ENCODE assay signal across 9 mouse cellular contexts in genomic region chr19:53311524-53312335, GRCm38 (mm10). TPM values are rescaled to one million over a fixed set of nuclear protein-coding genes. Genes with fewer than 3 reads are reported as not detected.
DNase-seq lines count a peak whose midpoint lies in the region; ATAC-seq and TF ChIP-seq lines count a peak whose summit lies in the region.
"Had no signal": no experiment of that assay in that cellular context is flagged by ENCODE, and none has a peak within 500 bp of the region (broad histone marks: within the 10 kb centered on the region; RNA-seq: fewer than 3 reads in every experiment).

No protein-coding gene starts in this region.

- H3K36me3 ChIP-seq in hindbrain, embryonic 16.5 days (ENCODE audit: control insufficient read depth, insufficient read depth, low read length), result no peaks in the 10 kb centered on the region

- H3K4me2 ChIP-seq in hindbrain, embryonic 16.5 days (ENCODE audit: low read length), result peak overlapping the region; percentile 90

- no peak for ATAC-seq in hindbrain, embryonic 16.5 days

- peaks cover 11% of the 10 kb centered on the region for H3K4me1 ChIP-seq in hindbrain, embryonic 16.5 days (ENCODE audit: control insufficient read depth, insufficient read depth, low read depth, low read length)

- TF ChIP-seq CTCF in layer of hippocampus, adult 2 months (conservative IDR thresholded peaks at IDR 0.05), result 0 out of 2 replicates have a peak, but pooled peaks have one; percentile 8

- H3K27ac ChIP-seq in layer of hippocampus, adult 2 months, result peak overlapping the region; percentile 99
- H3K27ac ChIP-seq in hindbrain, embryonic 16.5 days (ENCODE audit: low read depth, low read length), result peak overlapping the region; percentile 94

- H3K9ac ChIP-seq in hindbrain, embryonic 16.5 days (ENCODE audit: low read depth, low read length), result peak overlapping the region; percentile 83

- peak overlapping the region; percentile 90 for H3K4me3 ChIP-seq in layer of hippocampus, adult 2 months
- peak overlapping the region; percentile 87 for H3K4me3 ChIP-seq in hindbrain, embryonic 16.5 days (ENCODE audit: low read length)

- H3K27me3 ChIP-seq in hindbrain, embryonic 16.5 days (replicated peaks; ENCODE audit: control insufficient read depth, insufficient read depth, low read length), result no peaks in the 10 kb centered on the region

- no peak for DNase-seq in layer of hippocampus, adult 2 months (ENCODE audit: low spot score in 2 of 2)
- no peak for DNase-seq in layer of hippocampus, adult 9-10 months (ENCODE audit: low spot score)
- peak; percentile 56 for DNase-seq in cerebellum, adult 8-10 months
- DNase-seq in forelimb bud, embryonic 11.5 days (ENCODE audit: low read depth, low spot score), result peak; percentile 34
- DNase-seq in liver, result peak; percentile 65
- peak; percentile 66 for DNase-seq in neural tube, embryonic 10.5 days (ENCODE audit: extremely low spot score, low spot score)
- peak; percentile 54 for DNase-seq in thymus, postnatal 25 days

- H3K9me3 ChIP-seq in hindbrain, embryonic 16.5 days (ENCODE audit: control insufficient read depth, low read length), result no peaks in the 10 kb centered on the region

- under 1% methylated on average over 37 of the region's 37 CpGs for WGBS in hindbrain, embryonic 16.5 days

RNA-seq across cellular contexts. Expression of gene Mxi1, which starts 1.4 kb away (rescaled TPM):
- 10 to 100 TPM; 62.8 to 68.6 TPM for total RNA-seq in layer of hippocampus, adult 2 months (2021)
- polyA plus RNA-seq in hindbrain, embryonic 16.5 days (2015; fragmentation: Nextera tagmentation; extraction: Ambion mirVana), result 18.9 and 27.8 TPM in 2 replicates

RNA-seq across cellular contexts. Expression of gene Gm10197, which starts 59.8 kb away (rescaled TPM):
- not detected for total RNA-seq in layer of hippocampus, adult 2 months (2021)
- not detected in 2 replicates for polyA plus RNA-seq in hindbrain, embryonic 16.5 days (2015; fragmentation: Nextera tagmentation; extraction: Ambion mirVana)
- total RNA-seq: neutrophil, adult 5-6 weeks had no signal

Comparison
In these comparisons a context has a peak if more than half of its experiments do, and no peak if none do; other contexts are left out.
1. DNase-seq: peak in cerebellum, adult 8-10 months (single experiment), forelimb bud, embryonic 11.5 days (single experiment), liver (single experiment), neural tube, embryonic 10.5 days (single experiment) and thymus, postnatal 25 days (single experiment); none in layer of hippocampus, adult 2 months (0 of 2) and layer of hippocampus, adult 9-10 months (single experiment).